Mouse (Mus musculus) hindbrain, embryonic 11.5 days (tissue): Measurements from ENCODE around the gene Nedd9. TPM values are rescaled to one million over a fixed set of nuclear protein-coding genes. Genes with fewer than 3 reads are reported as not detected.

Source experiments
- ATAC-seq: fragments of 200-750 bp; cut with Nextera tagmentation; 2 replicates; pipeline ENCODE4 v1.8.0; 2017; ENCODE audit warnings: mild to moderate bottlenecking, moderate TSS enrichment, moderate library complexity; ENCODE audit not compliant: low FRiP score
- DNase-seq: peaks from one replicate; pipeline ENCODE4 v3.0.0-alpha.2; 2015; ENCODE audit warnings: low spot score
- H3K27ac ChIP-seq: fragments of 300-500 bp; sonication (generic); 2 replicates; pipeline ENCODE4 v1.5.1; 2014; ENCODE audit warnings: mild to moderate bottlenecking, low read depth, low read length
- H3K27me3 ChIP-seq: fragments of 300-500 bp; sonication (generic); 2 replicates; pipeline ENCODE4 v1.6.1; 2014; ENCODE audit warnings: mild to moderate bottlenecking, low read length, moderate library complexity, mixed read lengths; ENCODE audit not compliant: control insufficient read depth, insufficient read depth
- H3K36me3 ChIP-seq: fragments of 300-500 bp; sonication (generic); 2 replicates; pipeline ENCODE4 v1.6.1; 2014; ENCODE audit warnings: mild to moderate bottlenecking, low read length, moderate library complexity, mixed read lengths; ENCODE audit not compliant: control insufficient read depth, insufficient read depth
- H3K4me1 ChIP-seq: fragments of 300-500 bp; sonication (generic); replicated peaks from 2 replicates; pipeline ENCODE4 v1.6.1; 2014; ENCODE audit warnings: low read length, mixed read lengths; ENCODE audit not compliant: control insufficient read depth, insufficient read depth
- H3K4me2 ChIP-seq: fragments of 300-500 bp; sonication (generic); replicated peaks from 2 replicates; pipeline ENCODE4 v1.6.1; 2014; ENCODE audit warnings: mild to moderate bottlenecking, low read depth, low read length
- H3K4me3 ChIP-seq: fragments of 300-500 bp; sonication (generic); 2 replicates; pipeline ENCODE4 v1.5.1; 2014; ENCODE audit warnings: low read depth, low read length
- H3K9ac ChIP-seq: fragments of 300-500 bp; sonication (generic); 2 replicates; pipeline ENCODE4 v1.6.1; 2014; ENCODE audit warnings: low read depth, low read length
- H3K9me3 ChIP-seq: fragments of 300-500 bp; sonication (generic); 2 replicates; pipeline ENCODE4 v1.6.1; 2016; ENCODE audit warnings: low read length; ENCODE audit not compliant: control insufficient read depth
- WGBS: fragments of 180-500 bp; shearing (Covaris S2); extraction: QIAGEN DNeasy Blood & Tissue Kit; methylation state at CpG from one replicate; pipeline ENCODE4 v1.1.7; 2014; 5-methylcytosine and 5-hydroxymethylcytosine counted together
- polyA plus RNA-seq: library from polyadenylated mRNA; unstranded; fragments of >200 nt; fragmentation: Nextera tagmentation; extraction: Ambion mirVana; gene quantifications from 2 replicates; pipeline ENCODE4 v1.2.1, GENCODE M21; 2014

Gene Nedd9
- polyA plus RNA-seq, 1 experiment from 2014 or later: 22.6 TPM

GRCm38 (mm10) chr13:41339195-41339594, 148.0 kb downstream of the Nedd9 start:
- Histone ChIP-seq H3K36me3 (no peaks in the 10 kb centered on the region), H3K4me3 (no peak overlapping the region), H3K27me3 (no peaks in the 10 kb centered on the region), H3K4me1 (no peaks in the 10 kb centered on the region), H3K9me3 (no peaks in the 10 kb centered on the region), H3K27ac (no peak overlapping the region), H3K9ac (no peak overlapping the region), H3K4me2 (no peak overlapping the region)
- no peak for DNase-seq
- WGBS: 78% methylated on average over 5 of the region's 5 CpGs
- ATAC-seq: no peak

- Histone ChIP-seq H3K4me1 (no peaks in the 10 kb centered on the region), H3K9ac (no peak overlapping the region), H3K36me3 (no peaks in the 10 kb centered on the region), H3K4me3 (no peak overlapping the region), H3K27me3 (no peaks in the 10 kb centered on the region), H3K4me2 (no peak overlapping the region), H3K27ac (no peak overlapping the region), H3K9me3 (no peaks in the 10 kb centered on the region)
- ATAC-seq (no peak), DNase-seq (no peak)
- 93% methylated on average over 2 of the region's 2 CpGs for WGBS
Measured at GRCm38 (mm10) chr13:41337407-41337806, 149.8 kb downstream of the Nedd9 start.

- ATAC-seq: no peak
- Histone ChIP-seq H3K4me2 (no peak overlapping the region), H3K36me3 (no peaks in the 10 kb centered on the region), H3K27ac (no peak overlapping the region), H3K9ac (no peak overlapping the region), H3K4me1 (no peaks in the 10 kb centered on the region), H3K4me3 (no peak overlapping the region), H3K27me3 (no peaks in the 10 kb centered on the region), H3K9me3 (no peaks in the 10 kb centered on the region)
- DNase-seq: no peak
- WGBS: 65% methylated on average over 6 of the region's 6 CpGs
Measured at GRCm38 (mm10) chr13:41336260-41336659, 150.9 kb downstream of the Nedd9 start.

GRCm38 (mm10) chr13:41335767-41336166, 151.4 kb downstream of the Nedd9 start:
- no peaks in the 10 kb centered on the region for H3K36me3 ChIP-seq
- 96% methylated on average over 5 of the region's 5 CpGs for WGBS

GRCm38 (mm10) chr13:41334641-41335000, 152.5 kb downstream of the Nedd9 start:
- H3K36me3 ChIP-seq: no peaks in the 10 kb centered on the region
- WGBS: 91% methylated on average over 5 of the region's 5 CpGs

More at GRCm38 (mm10) chr13:41335767-41336166, 151.4 kb downstream of the Nedd9 start:
- H3K4me1 ChIP-seq: no peaks in the 10 kb centered on the region
- no peak overlapping the region for H3K27ac ChIP-seq
- ATAC-seq (no peak), DNase-seq (no peak)
- H3K9ac ChIP-seq: no peak overlapping the region
- H3K4me3 ChIP-seq: no peak overlapping the region
- H3K4me2 ChIP-seq: no peak overlapping the region
- H3K27me3 ChIP-seq: no peaks in the 10 kb centered on the region
- H3K9me3 ChIP-seq: no peaks in the 10 kb centered on the region

GRCm38 (mm10) chr13:41333889-41334640, 153.1 kb downstream of the Nedd9 start:
- Histone ChIP-seq H3K9ac (no peak overlapping the region), H3K4me2 (no peak overlapping the region), H3K4me3 (no peak overlapping the region), H3K36me3 (no peaks in the 10 kb centered on the region), H3K9me3 (no peaks in the 10 kb centered on the region), H3K27me3 (no peaks in the 10 kb centered on the region), H3K4me1 (0 out of 2 replicates have a peak, but pooled peaks cover under 1% of the 10 kb centered on the region), H3K27ac (no peak overlapping the region)
- ATAC-seq (no peak), DNase-seq (no peak)
- 84% methylated on average over 14 of the region's 14 CpGs for WGBS

More at GRCm38 (mm10) chr13:41334641-41335000, 152.5 kb downstream of the Nedd9 start:
- Histone ChIP-seq H3K4me3 (no peak overlapping the region), H3K9me3 (no peaks in the 10 kb centered on the region), H3K27me3 (no peaks in the 10 kb centered on the region), H3K27ac (no peak overlapping the region), H3K4me1 (no peaks in the 10 kb centered on the region), H3K9ac (no peak overlapping the region), H3K4me2 (no peak overlapping the region)
- no peak for ATAC-seq
- DNase-seq: no peak

GRCm38 (mm10) chr13:41331671-41332340, 155.4 kb downstream of the Nedd9 start:
- 91% methylated on average over 7 of the region's 7 CpGs for WGBS
- Histone ChIP-seq H3K27ac (no peak overlapping the region), H3K4me2 (no peak overlapping the region), H3K4me3 (no peak overlapping the region), H3K36me3 (no peaks in the 10 kb centered on the region), H3K4me1 (0 out of 2 replicates have a peak, but pooled peaks cover 2% of the 10 kb centered on the region), H3K9ac (no peak overlapping the region), H3K9me3 (no peaks in the 10 kb centered on the region), H3K27me3 (no peaks in the 10 kb centered on the region)
- DNase-seq (no peak), ATAC-seq (no peak)

- ATAC-seq: no peak
Measured at GRCm38 (mm10) chr13:41330589-41331345, 156.4 kb downstream of the Nedd9 start.

More at GRCm38 (mm10) chr13:41330589-41331345, 156.4 kb downstream of the Nedd9 start:
- Histone ChIP-seq H3K4me1 (0 out of 2 replicates have a peak, but pooled peaks cover 2% of the 10 kb centered on the region), H3K27me3 (no peaks in the 10 kb centered on the region), H3K4me3 (no peak overlapping the region), H3K27ac (no peak overlapping the region), H3K36me3 (no peaks in the 10 kb centered on the region), H3K9ac (no peak overlapping the region), H3K9me3 (no peaks in the 10 kb centered on the region), H3K4me2 (no peak overlapping the region)
- 76% methylated on average over 11 of the region's 11 CpGs for WGBS
- no peak for DNase-seq
